Mouse (Mus musculus): ENCODE measurements around the gene Alox5. TPM values are rescaled to one million over a fixed set of nuclear protein-coding genes. Genes with fewer than 3 reads are reported as not detected.

Gene Alox5
- polyA plus RNA-seq, 1 experiment from 2014 or later: 1.1 TPM

Other genes starting within 250 kb of the Alox5 start
- 5.1 and 5.5 TPM in 2 replicates for gene Zfand4, start 197.0 kb downstream of the Alox5 start, polyA plus RNA-seq (2014; fragmentation: Nextera tagmentation; extraction: Ambion mirVana)
- gene March8, start 123.2 kb downstream of the Alox5 start, polyA plus RNA-seq (2014; fragmentation: Nextera tagmentation; extraction: Ambion mirVana): 34.3 and 38.8 TPM in 2 replicates
- not detected in 2 replicates for gene Olfr211, start 27.9 kb upstream of the Alox5 start, polyA plus RNA-seq (2014; fragmentation: Nextera tagmentation; extraction: Ambion mirVana)
- gene Olfr212, start 45.3 kb upstream of the Alox5 start, polyA plus RNA-seq (2014; fragmentation: Nextera tagmentation; extraction: Ambion mirVana): not detected in 2 replicates
- not detected in 2 replicates for gene Olfr213, start 77.3 kb upstream of the Alox5 start, polyA plus RNA-seq (2014; fragmentation: Nextera tagmentation; extraction: Ambion mirVana)
- gene Gm5580, start 90.0 kb upstream of the Alox5 start, polyA plus RNA-seq (2014; fragmentation: Nextera tagmentation; extraction: Ambion mirVana): 0.25 and 0.38 TPM in 2 replicates
- gene Olfr214, start 93.1 kb upstream of the Alox5 start, polyA plus RNA-seq (2014; fragmentation: Nextera tagmentation; extraction: Ambion mirVana): not detected in 2 replicates
- gene Olfr215, start 123.0 kb upstream of the Alox5 start, polyA plus RNA-seq (2014; fragmentation: Nextera tagmentation; extraction: Ambion mirVana): not detected in 2 replicates
- gene Zfp422, start 167.8 kb upstream of the Alox5 start, polyA plus RNA-seq (2014; fragmentation: Nextera tagmentation; extraction: Ambion mirVana): 170 and 178 TPM in 2 replicates
- gene Depp1, start 189.4 kb upstream of the Alox5 start, polyA plus RNA-seq (2014; fragmentation: Nextera tagmentation; extraction: Ambion mirVana): 33.0 and 33.8 TPM in 2 replicates
- gene Rassf4, start 212.8 kb upstream of the Alox5 start, polyA plus RNA-seq (2014; fragmentation: Nextera tagmentation; extraction: Ambion mirVana): 11.3 and 13.1 TPM in 2 replicates